Mouse (Mus musculus): ENCODE measurements around the gene Rnf149. TPM values are rescaled to one million over a fixed set of nuclear protein-coding genes. Genes with fewer than 3 reads are reported as not detected.

Rnf149 gene
- 15.5 and 18.6 TPM in 2 replicates for polyA plus RNA-seq (2012; rRNA removed)

GRCm38 (mm10) chr1:39577253-39577705 lies at the start of gene Rnf149:
TSS of gene Rnf149 (minus strand) at chr1:39577405.

GRCm38 (mm10) chr1:39534831-39535230 lies 42.4 kb downstream of the Rnf149 start, which contains the start of gene Cnot11:
TSS of gene Cnot11 (plus strand) at chr1:39534992.

Other genes starting within 250 kb of the Rnf149 start
- gene Rpl31, start 209.6 kb downstream of the Rnf149 start, polyA plus RNA-seq (2012; rRNA removed) = 990 and 1,144 TPM in 2 replicates
- gene Tbc1d8, start 98.7 kb downstream of the Rnf149 start, polyA plus RNA-seq (2012; rRNA removed) = 2.7 and 3.3 TPM in 2 replicates
- gene Cnot11, start 42.4 kb downstream of the Rnf149 start, polyA plus RNA-seq (2012; rRNA removed) = 6.9 and 8.1 TPM in 2 replicates
- not detected in 2 replicates for gene Creg2, start 74.1 kb upstream of the Rnf149 start, polyA plus RNA-seq (2012; rRNA removed)
- gene Rfx8, start 143.6 kb upstream of the Rnf149 start, polyA plus RNA-seq (2012; rRNA removed) = 0.03 TPM in 2 replicates
- not detected in 2 replicates for gene Gm3646, start 227.9 kb upstream of the Rnf149 start, polyA plus RNA-seq (2012; rRNA removed)